Comparison of ENCODE assay signal across 16 mouse cellular contexts in the genomic region with DNA sequence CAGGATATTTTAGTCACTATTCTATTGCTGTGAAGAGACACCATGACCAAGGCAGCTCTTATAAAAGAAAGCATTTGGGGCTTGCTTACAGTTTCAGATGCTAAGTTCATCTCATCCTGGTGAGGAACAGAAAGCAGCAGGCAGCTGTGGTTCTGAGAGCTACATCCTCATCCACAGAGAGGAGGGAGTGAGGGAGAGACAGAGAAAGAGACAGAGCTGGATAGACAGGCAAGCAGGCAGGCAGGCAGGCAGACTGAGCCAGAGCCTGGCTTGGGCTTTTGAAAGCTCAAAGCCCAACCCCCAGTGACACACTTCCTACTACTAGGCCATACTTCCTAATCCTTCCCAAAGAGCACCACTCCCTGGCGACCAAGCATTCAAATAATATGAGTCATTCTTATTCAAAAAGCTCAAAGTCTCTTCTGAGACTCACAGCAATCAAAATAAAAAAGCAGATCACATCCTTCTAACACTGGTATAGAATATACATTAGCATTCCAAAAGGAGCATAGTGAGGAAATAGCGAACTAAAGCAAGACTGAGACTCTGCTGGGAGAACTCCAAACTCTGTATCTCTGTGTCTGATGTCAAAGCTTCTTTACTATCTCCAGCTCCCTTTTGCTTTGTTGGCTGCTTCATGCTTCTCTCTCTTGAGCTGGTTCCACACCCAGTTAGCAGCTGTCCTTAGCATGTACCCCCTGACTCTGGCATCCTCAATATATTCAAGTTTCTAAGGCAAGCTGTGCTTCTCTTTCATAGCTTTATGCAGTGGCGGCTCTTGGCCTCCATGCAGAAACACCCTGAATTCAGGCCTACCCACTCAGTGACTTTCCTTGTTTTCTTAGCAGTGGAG.
A peak's percentile ranks its signal among the peaks of the same experiment; 100 is the strongest.
DNase-seq lines count a peak whose midpoint lies in the region.
"Had no signal": no experiment of that assay in that cellular context is flagged by ENCODE, and none has a peak within 500 bp of the region (broad histone marks: within the 10 kb centered on the region; RNA-seq: fewer than 3 reads in every experiment).

No protein-coding gene starts in this region.

- H3K4me3 ChIP-seq in megakaryocyte, embryonic 14.5 days (replicated peaks), result peak overlapping the region; percentile 10
- H3K4me3 ChIP-seq: forebrain, embryonic 10.5 days; heart, embryonic 13.5 days; midbrain, embryonic 15.5 days had no signal

- peaks cover 60% of the 10 kb centered on the region for H3K4me1 ChIP-seq in megakaryocyte, embryonic 14.5 days
- H3K4me1 ChIP-seq: forebrain, embryonic 10.5 days; midbrain, embryonic 15.5 days had no signal

- peaks cover 32% of the 10 kb centered on the region for H3K36me3 ChIP-seq in megakaryocyte, embryonic 14.5 days (replicated peaks; ENCODE audit: low read length)
- H3K36me3 ChIP-seq: midbrain, embryonic 15.5 days had no signal

- H3K9me3 ChIP-seq in megakaryocyte, embryonic 14.5 days, result peaks cover 6% of the 10 kb centered on the region
- H3K9me3 ChIP-seq: heart, embryonic 13.5 days; midbrain, embryonic 15.5 days had no signal

- no peaks in the 10 kb centered on the region for H3K27me3 ChIP-seq in megakaryocyte, embryonic 14.5 days (replicated peaks)
- H3K27me3 ChIP-seq: heart, embryonic 13.5 days; midbrain, embryonic 15.5 days had no signal

- DNase-seq in frontal cortex, adult 2 months (ENCODE audit: extremely low spot score in 1 of 2, low spot score in 1 of 2), result peak; percentile 25 to 29
- no peak for DNase-seq in frontal cortex, postnatal 14 days (ENCODE audit: low spot score in 2 of 2)
- DNase-seq in 3T3-L1 (ENCODE audit: low read depth, low spot score) (peak; percentile 50), R1 (ENCODE audit: low read depth, low spot score) (peak; percentile 91), adipocyte (ENCODE audit: low spot score) (no peak)
- no peak for DNase-seq in adrenal gland, adult 2 months
- DNase-seq: adrenal gland, postnatal 36 days; cerebellum, adult 9-10 months; heart, postnatal 36 days; kidney, adult 8-10 months; kidney, postnatal 25 days; lung, embryonic 14.5 days had no signal

Comparison
In these comparisons a context has a peak if more than half of its experiments do, and no peak if none do; other contexts are left out.
1. DNase-seq: peak in frontal cortex, adult 2 months (2 of 2), 3T3-L1 (single experiment) and R1 (single experiment); none in frontal cortex, postnatal 14 days (0 of 2), adrenal gland, adult 2 months (single experiment) and adipocyte (single experiment).